ENCODE assay signal across 16 mouse cellular contexts in the genomic region with DNA sequence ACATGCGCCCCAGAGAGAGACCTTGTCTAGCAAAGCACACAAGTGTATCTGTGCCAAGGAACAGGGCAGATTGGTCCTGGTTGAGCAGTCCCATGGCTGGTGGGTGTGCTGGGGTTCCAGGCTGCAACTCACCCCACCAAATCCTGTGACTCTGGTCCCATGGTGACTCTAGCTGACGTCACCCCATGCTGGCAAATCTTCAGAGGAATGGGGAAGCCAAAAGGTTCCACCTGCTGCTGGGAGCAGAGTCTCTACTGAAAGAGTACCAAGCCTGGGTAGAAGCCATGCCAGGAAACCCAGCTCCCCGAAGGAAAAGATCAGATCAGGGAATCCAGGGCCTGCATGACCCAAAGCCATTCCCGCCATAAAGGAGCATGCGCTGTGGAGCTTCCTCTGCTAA.
"Had no signal": no experiment of that assay in that cellular context is flagged by ENCODE, and none has a peak within 500 bp of the region (broad histone marks: within the 10 kb centered on the region; RNA-seq: fewer than 3 reads in every experiment).

No protein-coding gene starts in this region.

- DNase-seq: kidney, adult 9 months; kidney, postnatal 14 days; kidney, postnatal 4 days; layer of hippocampus, postnatal 36 days; liver; lung, adult 18-20 months; lung, postnatal 10 days; lung, postnatal 36 days; midbrain, embryonic 14.5 days; thymus, adult 18-20 months; thymus, postnatal 36 days had no signal

- H3K27ac ChIP-seq: limb, embryonic 10.5 days; limb, embryonic 13.5 days; liver, embryonic 12.5 days; liver, embryonic 15.5 days; lung, embryonic 15.5 days had no signal

- H3K4me3 ChIP-seq: limb, embryonic 10.5 days; limb, embryonic 13.5 days; liver, embryonic 12.5 days; liver, embryonic 15.5 days; lung, embryonic 15.5 days had no signal

- H3K27me3 ChIP-seq: limb, embryonic 13.5 days; liver, embryonic 12.5 days; liver, embryonic 15.5 days; lung, embryonic 15.5 days had no signal
